Mouse (Mus musculus) G1E (cell line): ENCODE measurements around the gene Chfr. TPM values are rescaled to one million over a fixed set of nuclear protein-coding genes. Genes with fewer than 3 reads are reported as not detected.

Experiments
- ATAC-seq: 2 replicates; pipeline ENCODE4 v1.8.0; 2016; ENCODE audit warnings: mild to moderate bottlenecking; ENCODE audit not compliant: insufficient number of reproducible peaks, poor library complexity, low FRiP score, severe bottlenecking; ENCODE audit errors: extremely low read depth
- DNase-seq: peaks from one replicate; pipeline ENCODE4 v3.0.0; 2012; ENCODE audit warnings: low spot score
- H3K27me3 ChIP-seq: 2 replicates; pipeline ENCODE4 v1.6.1; 2012; ENCODE audit warnings: mild to moderate bottlenecking, low read length, inconsistent platforms; ENCODE audit not compliant: insufficient read depth
- H3K36me3 ChIP-seq: replicated peaks from 2 replicates; pipeline ENCODE3; 2012; ENCODE audit warnings: mild to moderate bottlenecking, inconsistent platforms
- H3K4me1 ChIP-seq: 2 replicates; pipeline ENCODE4 v1.6.1; 2012; ENCODE audit warnings: low read depth, low read length, inconsistent platforms, mixed read lengths; ENCODE audit not compliant: insufficient read depth
- H3K4me3 ChIP-seq: 2 replicates; pipeline ENCODE4 v1.5.1; 2012; ENCODE audit warnings: low read depth, mild to moderate bottlenecking, inconsistent platforms, low read length, moderate library complexity, mixed read lengths
- H3K9me3 ChIP-seq: replicated peaks from 2 replicates; pipeline ENCODE4 v1.6.1; 2012; ENCODE audit warnings: inconsistent platforms
- CTCF ChIP-seq: IDR thresholded peaks from 2 replicates; pipeline ENCODE4 v1.5.1; 2012; ENCODE audit warnings: low read depth, low read length, inconsistent platforms, mixed read lengths
- GATA1 ChIP-seq: IDR thresholded peaks from 2 replicates; pipeline ENCODE4 v1.6.1; 2012; ENCODE audit warnings: borderline replicate concordance, low read length, inconsistent platforms, mixed read lengths
- GATA2 ChIP-seq: IDR thresholded peaks from 2 replicates; pipeline ENCODE4 v1.6.1; 2012; ENCODE audit warnings: low read depth, low read length, inconsistent platforms, borderline replicate concordance
- POLR2AphosphoS5 ChIP-seq: IDR thresholded peaks from 2 replicates; pipeline ENCODE4 v1.6.1; 2012; ENCODE audit warnings: low read depth, low read length, inconsistent platforms; ENCODE audit not compliant: insufficient replicate concordance
- TAL1 ChIP-seq: conservative IDR thresholded peaks from 2 replicates; pipeline ENCODE4 v1.6.1; 2012; ENCODE audit warnings: low read depth, low read length, inconsistent platforms, mixed read lengths
- polyA plus RNA-seq: library from polyadenylated mRNA; stranded (reverse); fragments of >175 nt; gene quantifications from 2 replicates; pipeline ENCODE4 v1.2.3, GENCODE M21; 2012
- total RNA-seq, 2 experiments: library from RNA; stranded (forward) in 1 of 2; stranded (reverse) in 1 of 2; fragments of 200-1000 nt in 1 of 2; fragments of >200 nt in 1 of 2; fragmentation: Nextera tagmentation in 1 of 2; gene quantifications; 2 replicates each; pipeline ENCODE4 v1.2.3; 2014 to 2017

Chfr gene
- total and polyA plus RNA-seq, 3 experiments = 49.0 to 93.5 (median 79.8) TPM

GRCm38 (mm10) chr5:110103901-110104615 lies 31.6 kb upstream of the Chfr start:
- Histone ChIP-seq H3K36me3 (peaks cover 56% of the 10 kb centered on the region), H3K27me3 (peaks cover 4% of the 10 kb centered on the region; the same call in 1 of the 2 replicates), H3K4me1 (peaks cover 58% of the 10 kb centered on the region), H3K9me3 (peaks cover 53% of the 10 kb centered on the region), H3K4me3 (peak overlapping the region; percentile 21; the same call in 1 of the 2 replicates)
- TF ChIP-seq GATA1 (no peak), CTCF (no peak), TAL1 (no peak), POLR2AphosphoS5 (no peak), GATA2 (no peak)
- DNase-seq = no peak
- no peak for ATAC-seq

GRCm38 (mm10) chr5:110104616-110105380 lies 30.8 kb upstream of the Chfr start:
- Histone ChIP-seq H3K36me3 (peaks cover 56% of the 10 kb centered on the region), H3K4me3 (peak overlapping the region; percentile 21; the same call in 1 of the 2 replicates), H3K27me3 (peaks cover 4% of the 10 kb centered on the region; the same call in 1 of the 2 replicates), H3K9me3 (peaks cover 53% of the 10 kb centered on the region), H3K4me1 (peaks cover 55% of the 10 kb centered on the region)
- no peak for ATAC-seq
- no peak for TF ChIP-seq GATA2
- TF ChIP-seq TAL1 = no peak
- TF ChIP-seq CTCF = no peak
- TF ChIP-seq POLR2AphosphoS5 = no peak
- no peak for TF ChIP-seq GATA1
- no peak for DNase-seq

- no peak for TF ChIP-seq GATA2
- TF ChIP-seq TAL1 = no peak
- TF ChIP-seq CTCF = no peak
- TF ChIP-seq POLR2AphosphoS5 = no peak
- TF ChIP-seq GATA1 = no peak
- Histone ChIP-seq H3K4me3 (peak overlapping the region; percentile 87), H3K27me3 (no peaks in the 10 kb centered on the region), H3K9me3 (peaks cover 51% of the 10 kb centered on the region), H3K36me3 (peaks cover 56% of the 10 kb centered on the region), H3K4me1 (peaks cover 50% of the 10 kb centered on the region)
- ATAC-seq = no peak
- DNase-seq = no peak
Observed at GRCm38 (mm10) chr5:110106140-110106871, 29.3 kb upstream of the Chfr start.

GRCm38 (mm10) chr5:110106901-110107564 lies 28.6 kb upstream of the Chfr start:
- Histone ChIP-seq H3K27me3 (no peaks in the 10 kb centered on the region), H3K9me3 (peaks cover 44% of the 10 kb centered on the region), H3K4me1 (peaks cover 49% of the 10 kb centered on the region), H3K4me3 (peak overlapping the region; percentile 87), H3K36me3 (peaks cover 50% of the 10 kb centered on the region)
- no peak for ATAC-seq
- no peak for TF ChIP-seq GATA2
- TF ChIP-seq GATA1 = no peak
- TF ChIP-seq CTCF = no peak
- TF ChIP-seq TAL1 = no peak
- no peak for TF ChIP-seq POLR2AphosphoS5
- no peak for DNase-seq

GRCm38 (mm10) chr5:110107581-110108304 lies 27.9 kb upstream of the Chfr start, which contains the start of gene Gtpbp6:
Gtpbp6 (minus strand) TSS chr5:110108197.
- peaks cover 48% of the 10 kb centered on the region for H3K36me3 ChIP-seq

More at GRCm38 (mm10) chr5:110107581-110108304, 27.9 kb upstream of the Chfr start, which contains the start of gene Gtpbp6:
- DNase-seq = peak; percentile 91
- H3K9me3 ChIP-seq = peaks cover 38% of the 10 kb centered on the region
- H3K4me1 ChIP-seq = peaks cover 49% of the 10 kb centered on the region
- ATAC-seq = peak; percentile 80
- TF ChIP-seq POLR2AphosphoS5 (no peak), CTCF (no peak), GATA1 (no peak), TAL1 (no peak), GATA2 (no peak)
- no peaks in the 10 kb centered on the region for H3K27me3 ChIP-seq
- H3K4me3 ChIP-seq = peak within 1 kb of the TSS; percentile 87
